Mouse (Mus musculus) stomach, embryonic 16.5 days (tissue): Measurements from ENCODE around the gene Ctla4. TPM values are rescaled to one million over a fixed set of nuclear protein-coding genes. Genes with fewer than 3 reads are reported as not detected.

Source experiments
- ATAC-seq: fragments of 200-750 bp; cut with Nextera tagmentation; 2 replicates; pipeline ENCODE4 v1.8.0; 2017; ENCODE audit warnings: moderate number of reproducible peaks, moderate TSS enrichment; ENCODE audit not compliant: insufficient read depth, low FRiP score
- H3K27ac ChIP-seq: fragments of 300-500 bp; sonication (generic); 2 replicates; pipeline ENCODE4 v1.5.1; 2014; ENCODE audit warnings: low read length
- H3K27me3 ChIP-seq: fragments of 300-500 bp; sonication (generic); 2 replicates; pipeline ENCODE4 v1.6.1; 2014; ENCODE audit warnings: low read length, control low read depth, mixed read lengths; ENCODE audit not compliant: control insufficient read depth, insufficient read depth
- H3K36me3 ChIP-seq: fragments of 300-500 bp; sonication (generic); 2 replicates; pipeline ENCODE4 v1.6.1; 2014; ENCODE audit warnings: low read length; ENCODE audit not compliant: control insufficient read depth, insufficient read depth
- H3K4me1 ChIP-seq: fragments of 300-500 bp; sonication (generic); 2 replicates; pipeline ENCODE4 v1.6.1; 2014; ENCODE audit warnings: low read length, control low read depth, mixed read lengths; ENCODE audit not compliant: control insufficient read depth, insufficient read depth
- H3K4me2 ChIP-seq: fragments of 300-500 bp; sonication (generic); 2 replicates; pipeline ENCODE4 v1.6.1; 2014; ENCODE audit warnings: low read depth, low read length, mixed read lengths
- H3K4me3 ChIP-seq: fragments of 300-500 bp; sonication (generic); replicated peaks from 2 replicates; pipeline ENCODE4 v1.5.1; 2014; ENCODE audit warnings: mild to moderate bottlenecking, low read length
- H3K9ac ChIP-seq: fragments of 300-500 bp; sonication (generic); 2 replicates; pipeline ENCODE4 v1.6.1; 2014; ENCODE audit warnings: low read length
- H3K9me3 ChIP-seq: fragments of 300-500 bp; sonication (generic); replicated peaks from 2 replicates; pipeline ENCODE4 v1.6.1; 2016; ENCODE audit warnings: low read length, control low read depth; ENCODE audit not compliant: control insufficient read depth
- WGBS: fragments of 180-500 bp; shearing (Covaris S2); extraction: QIAGEN DNeasy Blood & Tissue Kit; methylation state at CpG from one replicate; pipeline ENCODE4 v1.1.7; 2014; 5-methylcytosine and 5-hydroxymethylcytosine counted together
- polyA plus RNA-seq: library from polyadenylated mRNA; unstranded; fragments of >200 nt; fragmentation: Nextera tagmentation; extraction: Ambion mirVana; gene quantifications from 2 replicates; pipeline ENCODE4 v1.2.1, GENCODE M21; 2015

Gene Ctla4
- polyA plus RNA-seq, 1 experiment from 2014 or later: not detected

DNA sequence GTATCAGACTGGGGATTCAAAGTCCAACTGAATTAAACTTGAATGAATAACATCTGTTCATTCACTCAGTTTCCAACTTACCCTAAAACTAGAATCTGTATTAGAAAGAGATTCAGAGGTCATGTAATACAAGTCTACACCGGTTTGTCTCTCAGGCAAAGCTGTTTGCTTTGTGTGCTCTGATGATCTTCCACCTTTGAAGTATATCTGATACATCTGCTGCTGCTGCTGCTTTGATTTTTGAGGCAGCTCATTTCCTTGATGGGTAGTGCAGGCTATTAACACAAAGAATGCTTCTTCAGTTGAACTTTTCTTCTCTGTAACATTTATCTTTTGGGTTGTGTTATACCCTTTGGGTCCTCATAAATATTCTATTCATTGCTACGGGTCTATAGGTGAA, 4.0 kb upstream of the Ctla4 start:
- H3K27me3 ChIP-seq: no peaks in the 10 kb centered on the region
- no peaks in the 10 kb centered on the region for H3K9me3 ChIP-seq
- no peak overlapping the region for H3K4me2 ChIP-seq
- no peak overlapping the region for H3K4me3 ChIP-seq
- no peak overlapping the region for H3K27ac ChIP-seq
- H3K4me1 ChIP-seq: no peaks in the 10 kb centered on the region
- H3K9ac ChIP-seq: no peak overlapping the region
- H3K36me3 ChIP-seq: no peaks in the 10 kb centered on the region
- WGBS: 50% methylated on average over 2 of the region's 2 CpGs
- ATAC-seq: no peak

GRCm38 (mm10) chr1:60883279-60883678, 3.5 kb upstream of the Ctla4 start:
- no peaks in the 10 kb centered on the region for H3K4me1 ChIP-seq
- no peak for ATAC-seq
- 56% methylated on average over 2 of the region's 2 CpGs for WGBS

DNA sequence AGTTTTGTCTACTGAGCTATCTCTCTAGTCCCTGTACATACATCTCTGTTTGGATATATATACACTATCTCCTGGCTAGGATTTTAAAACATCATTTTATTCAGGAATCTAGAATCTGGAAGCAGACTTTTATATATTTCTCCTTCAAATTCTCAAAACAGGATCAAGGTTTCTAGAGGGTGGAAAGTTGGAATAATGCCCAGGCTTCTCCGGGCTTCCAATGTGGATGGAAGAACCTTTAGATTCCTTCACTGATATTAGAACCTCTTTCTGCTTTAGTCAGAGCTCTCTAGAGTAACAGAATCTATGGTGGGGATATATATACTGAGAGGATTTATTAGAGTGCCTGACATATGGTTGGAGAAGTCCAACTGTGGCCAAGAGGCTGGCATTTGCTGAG, 2.2 kb upstream of the Ctla4 start:
- Histone ChIP-seq H3K9me3 (no peaks in the 10 kb centered on the region), H3K4me2 (no peak overlapping the region), H3K27ac (no peak overlapping the region), H3K4me1 (no peaks in the 10 kb centered on the region), H3K9ac (no peak overlapping the region), H3K27me3 (no peaks in the 10 kb centered on the region), H3K4me3 (no peak overlapping the region), H3K36me3 (no peaks in the 10 kb centered on the region)
- ATAC-seq: no peak
- WGBS: 60% methylated on average over 1 of the region's 1 CpGs

More at GRCm38 (mm10) chr1:60883279-60883678, 3.5 kb upstream of the Ctla4 start:
- no peaks in the 10 kb centered on the region for H3K9me3 ChIP-seq
- no peaks in the 10 kb centered on the region for H3K27me3 ChIP-seq
- no peak overlapping the region for H3K4me3 ChIP-seq
- H3K27ac ChIP-seq: no peak overlapping the region
- no peaks in the 10 kb centered on the region for H3K36me3 ChIP-seq
- H3K9ac ChIP-seq: no peak overlapping the region
- H3K4me2 ChIP-seq: no peak overlapping the region

DNA sequence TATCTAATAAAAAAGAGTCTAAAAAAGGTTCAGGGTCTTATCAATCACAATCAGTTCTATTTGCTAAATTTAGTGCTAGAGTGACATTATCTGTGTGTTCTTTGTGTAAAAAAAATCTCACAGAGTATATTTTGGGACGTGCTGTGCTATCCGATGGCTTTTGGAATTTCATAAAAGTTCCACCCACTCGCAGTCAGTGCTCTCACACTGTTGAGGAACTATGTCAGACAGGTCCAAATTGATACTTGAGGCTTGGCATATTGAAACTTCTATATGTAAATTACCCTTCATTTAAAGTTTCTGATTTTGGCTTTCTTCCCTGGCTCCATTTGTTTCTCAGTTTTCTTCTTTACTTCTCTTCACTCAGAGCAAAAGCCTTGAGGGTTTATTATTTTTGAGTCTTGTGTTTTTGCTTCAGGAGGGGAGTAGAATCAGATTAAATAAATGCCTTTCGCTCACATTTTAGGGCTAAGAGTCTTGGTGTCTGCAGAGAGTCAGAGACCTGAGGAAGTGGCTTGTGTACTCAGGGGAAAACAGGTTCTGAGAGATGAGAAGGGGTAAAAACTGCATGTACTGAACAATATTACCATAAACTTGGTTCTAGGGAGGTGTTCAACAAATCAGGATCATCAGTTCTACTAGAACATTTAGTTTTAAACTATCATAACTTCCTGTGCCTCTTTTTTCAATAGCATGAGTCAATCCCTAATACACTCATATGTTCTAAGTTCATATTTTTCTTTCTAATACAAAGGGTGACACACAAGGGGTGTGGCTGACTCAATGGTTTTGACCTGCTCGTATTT, 11.5 kb downstream of the Ctla4 start:
- no peak for ATAC-seq
- 74% methylated on average over 5 of the region's 5 CpGs for WGBS

DNA sequence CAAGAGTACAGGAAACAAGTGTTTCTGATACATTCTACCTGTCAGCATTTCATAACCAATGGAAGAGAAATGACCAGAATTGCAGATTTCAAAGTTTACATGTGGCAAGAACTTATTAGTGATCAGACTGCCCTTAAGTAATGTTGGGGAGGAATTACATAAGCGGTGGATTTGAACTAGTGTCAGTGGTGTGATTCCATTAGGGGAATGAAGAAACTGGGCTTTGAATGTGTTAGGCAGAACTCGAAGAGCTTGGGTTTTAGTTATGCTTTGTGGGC, 12.1 kb downstream of the Ctla4 start:
- H3K4me2 ChIP-seq: no peak overlapping the region
- no peaks in the 10 kb centered on the region for H3K9me3 ChIP-seq
- no peaks in the 10 kb centered on the region for H3K27me3 ChIP-seq
- H3K4me3 ChIP-seq: no peak overlapping the region
- H3K36me3 ChIP-seq: no peaks in the 10 kb centered on the region
- H3K9ac ChIP-seq: no peak overlapping the region
- H3K4me1 ChIP-seq: no peaks in the 10 kb centered on the region
- no peak for ATAC-seq
- WGBS: 81% methylated on average over 2 of the region's 2 CpGs
- no peak overlapping the region for H3K27ac ChIP-seq

More for the DNA sequence above, 11.5 kb downstream of the Ctla4 start:
- H3K4me3 ChIP-seq: no peak overlapping the region
- no peak overlapping the region for H3K27ac ChIP-seq
- no peaks in the 10 kb centered on the region for H3K27me3 ChIP-seq
- H3K36me3 ChIP-seq: no peaks in the 10 kb centered on the region
- no peak overlapping the region for H3K9ac ChIP-seq
- no peak overlapping the region for H3K4me2 ChIP-seq
- no peaks in the 10 kb centered on the region for H3K4me1 ChIP-seq
- H3K9me3 ChIP-seq: no peaks in the 10 kb centered on the region

- Histone ChIP-seq H3K27ac (no peak overlapping the region), H3K9me3 (no peaks in the 10 kb centered on the region), H3K4me2 (no peak overlapping the region), H3K36me3 (no peaks in the 10 kb centered on the region), H3K4me3 (no peak overlapping the region), H3K9ac (no peak overlapping the region), H3K4me1 (no peaks in the 10 kb centered on the region), H3K27me3 (no peaks in the 10 kb centered on the region)
- ATAC-seq: no peak
- WGBS: 61% methylated on average over 3 of the region's 3 CpGs
These were observed 12.4 kb downstream of the Ctla4 start for GRCm38 (mm10) chr1:60899244-60899643.

- no peak overlapping the region for H3K4me3 ChIP-seq
- H3K27me3 ChIP-seq: no peaks in the 10 kb centered on the region
- 80% methylated on average over 6 of the region's 6 CpGs for WGBS
- H3K4me1 ChIP-seq: no peaks in the 10 kb centered on the region
- no peaks in the 10 kb centered on the region for H3K36me3 ChIP-seq
- no peak overlapping the region for H3K4me2 ChIP-seq
- no peak overlapping the region for H3K9ac ChIP-seq
- H3K9me3 ChIP-seq: no peaks in the 10 kb centered on the region
- ATAC-seq: no peak
- H3K27ac ChIP-seq: no peak overlapping the region
These were observed 15.7 kb downstream of the Ctla4 start for GRCm38 (mm10) chr1:60902547-60902946.

DNA sequence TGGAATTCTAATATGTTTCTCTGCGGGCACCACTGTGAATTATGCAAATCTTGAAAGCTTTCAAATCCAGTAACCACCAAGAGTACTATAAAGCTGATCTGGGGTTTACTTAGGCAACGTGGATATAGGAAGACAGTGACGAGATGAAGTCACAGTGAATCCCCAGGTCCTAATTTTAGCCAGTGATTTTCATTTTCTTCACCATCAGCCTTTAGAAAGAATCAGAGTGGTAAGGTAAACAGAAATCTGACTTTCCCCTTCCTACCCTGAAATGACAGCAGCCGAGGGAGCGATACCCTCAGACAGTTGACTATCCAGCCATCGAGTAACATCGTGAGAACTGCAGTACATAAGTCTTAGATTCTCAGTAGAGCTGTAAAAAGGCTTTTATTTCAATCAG, 16.3 kb downstream of the Ctla4 start:
- no peaks in the 10 kb centered on the region for H3K27me3 ChIP-seq
- no peaks in the 10 kb centered on the region for H3K9me3 ChIP-seq
- no peak overlapping the region for H3K4me3 ChIP-seq
- ATAC-seq: no peak
- H3K36me3 ChIP-seq: no peaks in the 10 kb centered on the region
- no peak overlapping the region for H3K27ac ChIP-seq
- H3K4me1 ChIP-seq: no peaks in the 10 kb centered on the region
- no peak overlapping the region for H3K4me2 ChIP-seq
- 92% methylated on average over 7 of the region's 7 CpGs for WGBS
- no peak overlapping the region for H3K9ac ChIP-seq

- H3K4me2 ChIP-seq: no peak overlapping the region
- ATAC-seq: no peak
- no peak overlapping the region for H3K4me3 ChIP-seq
- no peaks in the 10 kb centered on the region for H3K36me3 ChIP-seq
- no peaks in the 10 kb centered on the region for H3K27me3 ChIP-seq
- 89% methylated on average over 2 of the region's 2 CpGs for WGBS
- H3K9me3 ChIP-seq: no peaks in the 10 kb centered on the region
- no peaks in the 10 kb centered on the region for H3K4me1 ChIP-seq
- no peak overlapping the region for H3K9ac ChIP-seq
- H3K27ac ChIP-seq: no peak overlapping the region
These were observed 17.7 kb downstream of the Ctla4 start for GRCm38 (mm10) chr1:60904456-60904978.
